Mouse (Mus musculus) limb, embryonic 12.5 days (tissue): ENCODE results near the gene Hpd. TPM values are rescaled to one million over a fixed set of nuclear protein-coding genes. Genes with fewer than 3 reads are reported as not detected.
"Not testable (repeated sequence)": the region's sequence is repeated elsewhere in the genome, so short reads cannot be mapped to it uniquely, and the experiment has no call there.

Experiments used
- ATAC-seq: fragments of 200-750 bp; cut with Nextera tagmentation; 2 replicates; pipeline ENCODE4 v1.8.0; 2017; ENCODE audit warnings: low read depth, moderate TSS enrichment; ENCODE audit not compliant: insufficient number of reproducible peaks, insufficient read depth, low FRiP score, low TSS enrichment
- H3K27ac ChIP-seq: fragments of 300-500 bp; sonication (generic); 2 replicates; pipeline ENCODE4 v1.5.1; 2016; ENCODE audit warnings: mild to moderate bottlenecking, moderate library complexity
- H3K27me3 ChIP-seq: fragments of 300-500 bp; sonication (generic); 2 replicates; pipeline ENCODE4 v1.6.1; 2016; ENCODE audit warnings: mild to moderate bottlenecking, moderate library complexity
- H3K36me3 ChIP-seq: fragments of 300-500 bp; sonication (generic); 2 replicates; pipeline ENCODE4 v1.6.1; 2016; ENCODE audit warnings: mild to moderate bottlenecking, moderate library complexity
- H3K4me1 ChIP-seq: fragments of 300-500 bp; sonication (generic); replicated peaks from 2 replicates; pipeline ENCODE4 v1.6.1; 2016
- H3K4me2 ChIP-seq: fragments of 300-500 bp; sonication (generic); 2 replicates; pipeline ENCODE4 v1.6.1; 2016; ENCODE audit warnings: mild to moderate bottlenecking, moderate library complexity
- H3K4me3 ChIP-seq: fragments of 300-500 bp; sonication (generic); replicated peaks from 2 replicates; pipeline ENCODE4 v1.5.1; 2016; ENCODE audit warnings: mild to moderate bottlenecking
- H3K9ac ChIP-seq: fragments of 300-500 bp; sonication (generic); replicated peaks from 2 replicates; pipeline ENCODE4 v1.6.1; 2016; ENCODE audit warnings: mild to moderate bottlenecking, moderate library complexity
- H3K9me3 ChIP-seq: fragments of 300-500 bp; sonication (generic); 2 replicates; pipeline ENCODE4 v1.6.1; 2016; ENCODE audit warnings: mild to moderate bottlenecking, moderate library complexity
- WGBS: fragments of 180-500 bp; shearing (Covaris S2); methylation state at CpG from one replicate; pipeline ENCODE4 v1.1.7; 2016; 5-methylcytosine and 5-hydroxymethylcytosine counted together
- polyA plus RNA-seq: library from polyadenylated mRNA; unstranded; fragments of >200 nt; fragmentation: Nextera tagmentation; extraction: Ambion mirVana; gene quantifications from 2 replicates; pipeline ENCODE4 v1.2.1, GENCODE M21; 2016

Hpd gene
- not detected in 2 replicates for polyA plus RNA-seq

DNA sequence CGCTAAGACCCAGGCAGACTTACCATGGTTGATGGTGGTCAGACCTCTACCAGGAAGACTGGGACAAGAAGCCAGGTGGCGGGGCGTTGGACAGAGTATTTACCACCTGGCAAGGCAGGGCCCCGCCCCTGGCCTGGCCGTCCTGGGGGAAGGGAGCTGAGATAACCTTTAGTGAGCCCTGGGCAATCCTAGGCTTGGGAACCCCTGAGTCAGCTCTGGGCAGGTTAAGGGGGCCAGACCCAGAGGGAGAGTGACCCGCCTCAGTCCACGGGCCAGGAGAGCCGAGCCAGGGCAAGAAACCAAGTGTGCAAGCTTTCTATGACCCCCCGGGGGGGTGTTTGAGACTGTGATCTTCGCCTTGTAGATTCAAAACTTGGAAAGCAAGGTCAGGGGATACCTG lies at the start of gene Hpd:
Gene Hpd, minus strand, starts transcription at position 77 of the 400 bp plus-strand sequence.
- Histone ChIP-seq H3K4me3 (no peak within 1 kb of the TSS), H3K9me3 (0 out of 2 replicates have a peak, but pooled peaks cover 5% of the 10 kb centered on the region), H3K9ac (no peak within 1 kb of the TSS), H3K36me3 (no peaks in the 10 kb centered on the region), H3K27me3 (peaks cover 8% of the 10 kb centered on the region), H3K27ac (no peak within 1 kb of the TSS), H3K4me1 (no peaks in the 10 kb centered on the region), H3K4me2 (no peak within 1 kb of the TSS)
- WGBS, result 70% methylated on average over 10 of the region's 10 CpGs
- no peak for ATAC-seq

DNA sequence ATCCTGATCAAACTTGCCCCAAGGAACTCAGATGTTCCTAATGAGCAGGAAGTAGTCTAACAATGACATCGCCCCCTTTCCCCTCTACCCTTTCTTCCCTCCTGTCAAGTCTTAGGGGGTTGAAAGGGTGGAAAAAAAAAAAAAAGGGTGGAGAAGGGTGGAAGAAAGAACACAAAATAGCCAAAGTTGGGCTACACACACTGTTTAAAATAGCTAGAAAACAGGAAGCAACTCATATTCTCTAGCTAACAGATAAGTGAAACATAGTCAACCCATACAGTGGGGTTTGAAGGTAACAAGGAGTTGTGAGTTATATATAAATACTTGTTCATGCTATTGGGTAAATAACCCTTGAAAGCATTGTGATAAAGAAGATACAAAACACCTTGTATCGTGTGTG lies 49.7 kb upstream of the Hpd start:
- Histone ChIP-seq H3K27me3 (no peaks in the 10 kb centered on the region), H3K36me3 (peaks cover 48% of the 10 kb centered on the region), H3K9ac (no peak overlapping the region), H3K9me3 (no peaks in the 10 kb centered on the region), H3K4me1 (peaks cover 6% of the 10 kb centered on the region), H3K27ac (no peak overlapping the region), H3K4me2 (no peak overlapping the region), H3K4me3 (no peak overlapping the region)
- 91% methylated on average over 2 of the region's 2 CpGs for WGBS
- no peak for ATAC-seq

DNA sequence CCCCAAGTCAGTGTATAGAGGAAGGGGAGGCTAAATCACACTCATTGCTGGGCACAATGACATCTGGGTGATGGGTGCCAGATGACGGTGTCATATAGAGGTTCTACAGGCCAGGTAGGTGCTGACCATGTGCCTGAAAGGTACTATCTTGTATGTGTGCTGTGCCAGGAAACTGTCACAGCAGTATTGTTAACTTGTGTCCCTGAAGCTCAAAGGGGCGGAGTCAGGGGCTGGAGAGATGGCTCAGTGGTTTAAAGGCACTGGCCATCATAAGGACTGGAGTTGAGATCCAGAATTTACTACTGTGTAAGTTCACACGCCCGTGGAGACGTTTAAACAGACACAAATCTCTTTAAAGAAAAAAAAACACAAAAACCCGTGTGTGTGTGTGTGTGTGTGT lies 46.8 kb upstream of the Hpd start:
- WGBS, result 92% methylated on average over 6 of the region's 6 CpGs

DNA sequence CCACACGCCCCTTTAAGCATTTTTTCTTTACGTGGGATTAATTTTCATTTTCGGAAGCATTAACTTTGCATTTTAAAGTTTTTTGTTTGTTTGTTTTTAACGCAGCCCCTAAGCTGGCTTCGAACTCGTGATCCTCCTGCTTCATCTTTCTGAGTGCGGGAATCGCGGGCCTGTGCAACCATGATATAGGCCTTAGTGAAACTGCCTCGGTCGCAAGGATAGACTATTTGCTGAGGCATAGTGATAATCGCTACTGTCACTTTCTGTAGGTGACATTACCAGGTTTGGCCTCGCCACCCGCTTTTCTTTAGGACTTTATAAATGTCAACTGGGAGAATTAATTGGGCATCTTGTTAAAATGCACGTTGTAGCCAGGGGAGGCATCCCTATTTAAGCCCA lies 46.0 kb upstream of the Hpd start:
- H3K4me3 ChIP-seq, result peak overlapping the region; percentile 79
- H3K36me3 ChIP-seq, result peaks cover 19% of the 10 kb centered on the region; the same call in 1 of the 2 replicates
- no peak overlapping the region for H3K27ac ChIP-seq
- no peaks in the 10 kb centered on the region for H3K9me3 ChIP-seq
- H3K4me1 ChIP-seq, result peaks cover 6% of the 10 kb centered on the region
- no peak for ATAC-seq
- H3K4me2 ChIP-seq, result peak overlapping the region; percentile 71
- WGBS, result 6% methylated on average over 15 of the region's 15 CpGs
- H3K9ac ChIP-seq, result peak overlapping the region; percentile 84
- no peaks in the 10 kb centered on the region for H3K27me3 ChIP-seq

More for the DNA sequence above, 46.8 kb upstream of the Hpd start:
- peaks cover 6% of the 10 kb centered on the region for H3K4me1 ChIP-seq
- ATAC-seq, result no peak
- no peaks in the 10 kb centered on the region for H3K27me3 ChIP-seq
- no peaks in the 10 kb centered on the region for H3K9me3 ChIP-seq
- peak overlapping the region; percentile 79; the same call in 1 of the 2 replicates for H3K4me3 ChIP-seq
- H3K4me2 ChIP-seq, result peak overlapping the region; percentile 71
- peaks cover 24% of the 10 kb centered on the region; the same call in 1 of the 2 replicates for H3K36me3 ChIP-seq
- H3K27ac ChIP-seq, result no peak overlapping the region
- peak overlapping the region; percentile 13; the same call in 1 of the 2 replicates for H3K9ac ChIP-seq

DNA sequence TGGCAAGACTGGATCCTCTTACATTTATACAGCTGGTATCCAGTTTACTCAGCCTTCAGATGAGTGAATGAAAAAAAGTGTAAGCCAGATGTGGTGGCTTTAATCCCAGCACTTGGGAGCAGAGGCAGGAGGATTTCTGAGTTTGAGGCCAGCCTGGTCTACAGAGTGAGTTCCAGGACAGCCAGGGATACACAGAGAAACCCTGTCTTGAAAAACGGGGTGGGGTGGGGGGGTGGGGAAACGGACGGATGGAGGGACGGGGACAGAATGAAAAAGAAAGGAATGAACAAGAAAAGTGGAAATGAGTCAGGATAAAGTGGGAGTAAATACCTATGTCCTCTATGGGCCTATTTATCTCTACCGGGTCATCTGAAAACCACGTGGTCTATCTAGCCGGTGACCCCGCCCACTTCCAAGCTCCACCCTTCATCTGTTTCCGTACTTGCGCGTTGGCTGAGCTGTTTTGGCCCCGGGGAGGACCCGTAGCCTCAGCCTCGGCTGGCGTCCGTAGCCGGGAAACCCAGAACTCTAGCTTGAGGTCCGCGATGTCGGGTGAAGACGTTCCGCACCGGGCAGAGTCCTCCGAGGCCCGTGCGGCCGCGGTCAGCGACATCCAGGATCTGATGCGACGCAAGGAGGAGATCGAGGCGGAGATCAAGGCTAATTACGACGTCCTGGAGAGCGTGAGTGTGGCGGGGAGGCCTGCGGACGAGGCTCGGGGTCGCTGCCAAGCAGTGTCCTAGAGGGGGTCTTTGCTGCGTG lies 45.4 kb upstream of the Hpd start:
- peak overlapping the region; percentile 79 for H3K4me3 ChIP-seq
- H3K4me2 ChIP-seq, result peak overlapping the region; percentile 71
- peak; percentile 73 for ATAC-seq
- H3K36me3 ChIP-seq, result peaks cover 14% of the 10 kb centered on the region; the same call in 1 of the 2 replicates
- no peaks in the 10 kb centered on the region for H3K27me3 ChIP-seq
- peaks cover 6% of the 10 kb centered on the region for H3K4me1 ChIP-seq
- H3K9ac ChIP-seq, result peak overlapping the region; percentile 84
- H3K9me3 ChIP-seq, result no peaks in the 10 kb centered on the region
- 3% methylated on average over 42 of the region's 42 CpGs for WGBS
- H3K27ac ChIP-seq, result no peak overlapping the region

DNA sequence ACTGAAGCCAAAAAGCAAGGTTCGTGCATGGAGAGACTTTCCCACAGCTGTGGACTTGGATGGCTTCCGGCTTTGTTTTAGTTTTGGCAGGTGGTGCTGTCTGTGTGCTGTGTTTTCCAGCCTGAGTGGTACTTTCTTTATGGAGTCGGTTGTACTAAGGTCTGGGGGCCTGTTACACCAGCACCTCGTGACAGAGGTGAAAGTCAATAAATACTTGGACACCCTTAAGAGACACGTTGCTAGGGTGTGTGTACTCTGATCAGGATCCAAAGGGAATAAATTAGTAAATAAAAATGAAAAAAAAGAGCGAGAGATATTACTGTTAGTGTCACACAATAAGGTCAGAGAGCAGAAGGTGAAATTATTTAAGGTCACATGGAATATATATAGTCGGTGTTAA lies 44.3 kb upstream of the Hpd start:
- Histone ChIP-seq H3K4me2 (no peak overlapping the region), H3K27me3 (no peaks in the 10 kb centered on the region), H3K9me3 (no peaks in the 10 kb centered on the region), H3K36me3 (peaks cover 8% of the 10 kb centered on the region; the same call in 1 of the 2 replicates), H3K27ac (no peak overlapping the region), H3K4me3 (no peak overlapping the region), H3K4me1 (peaks cover 6% of the 10 kb centered on the region), H3K9ac (no peak overlapping the region)
- WGBS, result 84% methylated on average over 7 of the region's 7 CpGs
- no peak for ATAC-seq

DNA sequence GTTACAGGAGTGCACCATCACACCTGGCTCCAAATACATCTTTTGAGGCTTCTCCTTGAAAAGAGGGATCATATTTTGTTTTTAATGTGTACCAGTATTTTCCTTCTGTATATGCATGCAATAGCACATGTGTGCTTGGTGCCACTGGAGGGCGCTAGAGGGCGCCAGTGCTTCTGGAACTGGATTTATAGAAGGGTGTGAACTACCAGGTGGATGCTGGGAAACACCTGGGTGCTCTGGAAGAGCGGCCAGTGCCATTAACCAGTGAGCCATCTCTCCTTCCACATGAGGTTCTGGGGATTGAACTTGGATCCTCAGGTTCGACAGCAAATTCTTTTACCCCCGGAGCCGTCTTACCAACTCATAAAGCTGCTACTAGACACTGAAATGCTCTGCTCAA lies 41.3 kb upstream of the Hpd start:
- not testable (repeated sequence) for H3K4me2 ChIP-seq, H3K9ac ChIP-seq
- 66% methylated on average over 5 of the region's 6 CpGs for WGBS

DNA sequence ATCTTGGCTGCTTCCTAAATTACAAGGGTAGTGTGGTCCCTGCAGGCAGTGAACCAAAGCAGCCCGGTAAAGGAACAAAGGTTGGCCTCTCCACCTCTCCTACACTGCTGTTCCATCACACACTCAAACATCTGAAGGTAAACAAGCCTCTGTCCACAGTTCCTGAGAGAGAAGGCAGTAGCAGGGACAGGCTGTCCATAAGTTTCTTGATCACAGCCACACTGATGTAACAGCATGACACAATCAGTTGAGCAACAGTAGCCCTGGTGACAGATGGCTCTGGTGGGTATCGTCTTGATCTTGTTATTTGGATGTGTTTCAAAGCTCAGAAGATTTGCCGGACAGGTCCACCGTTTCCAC lies 40.5 kb upstream of the Hpd start:
- Histone ChIP-seq H3K27ac (no peak overlapping the region), H3K27me3 (no peaks in the 10 kb centered on the region), H3K36me3 (no peaks in the 10 kb centered on the region), H3K4me1 (no peaks in the 10 kb centered on the region), H3K4me2 (no peak overlapping the region), H3K4me3 (no peak overlapping the region), H3K9ac (no peak overlapping the region), H3K9me3 (peaks cover 5% of the 10 kb centered on the region; the same call in 1 of the 2 replicates)
- 82% methylated on average over 4 of the region's 4 CpGs for WGBS
- no peak for ATAC-seq

More for the DNA sequence above, 41.3 kb upstream of the Hpd start:
- H3K4me1 ChIP-seq, H3K36me3 ChIP-seq, H3K4me3 ChIP-seq, H3K27ac ChIP-seq, ATAC-seq, H3K9me3 ChIP-seq, H3K27me3 ChIP-seq: not testable (repeated sequence)

DNA sequence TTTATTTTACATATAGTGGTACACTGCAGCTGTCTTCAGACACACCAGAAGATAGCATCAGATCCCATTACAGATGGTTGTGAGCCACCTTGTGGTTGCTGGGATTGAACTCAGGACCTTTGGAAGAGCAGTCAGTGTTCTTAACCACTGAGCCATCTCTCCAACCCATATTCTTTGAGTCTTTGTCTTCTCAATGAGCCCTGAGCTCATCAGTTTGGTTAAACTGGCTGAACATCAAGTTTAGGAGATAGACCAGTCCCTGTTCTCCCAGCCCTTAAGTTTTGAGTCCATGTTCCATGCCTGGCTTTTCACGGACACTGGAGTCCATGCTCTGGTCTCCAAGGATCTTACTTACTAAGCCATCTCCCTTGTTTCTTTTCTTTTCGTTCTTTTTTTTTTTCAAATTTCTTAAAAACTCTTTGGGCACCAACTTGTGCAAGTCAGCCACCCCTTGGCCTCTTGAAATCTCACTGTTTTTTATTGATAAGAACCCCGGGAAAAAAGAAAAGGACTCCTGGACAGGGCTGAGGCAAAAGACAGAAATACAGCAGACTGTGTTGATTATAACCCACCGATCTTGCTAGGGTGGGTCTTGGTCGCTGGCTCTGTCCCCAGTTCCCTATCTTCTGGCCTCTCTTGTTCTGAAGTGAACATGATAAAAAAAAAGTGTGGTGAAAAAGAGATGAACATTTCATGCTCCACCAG lies 40.0 kb upstream of the Hpd start:
- not testable (repeated sequence) for H3K9me3 ChIP-seq, ATAC-seq, H3K4me3 ChIP-seq, H3K27me3 ChIP-seq, H3K36me3 ChIP-seq, H3K9ac ChIP-seq, H3K4me2 ChIP-seq, H3K27ac ChIP-seq, H3K4me1 ChIP-seq
- WGBS, result 79% methylated on average over 3 of the region's 5 CpGs

DNA sequence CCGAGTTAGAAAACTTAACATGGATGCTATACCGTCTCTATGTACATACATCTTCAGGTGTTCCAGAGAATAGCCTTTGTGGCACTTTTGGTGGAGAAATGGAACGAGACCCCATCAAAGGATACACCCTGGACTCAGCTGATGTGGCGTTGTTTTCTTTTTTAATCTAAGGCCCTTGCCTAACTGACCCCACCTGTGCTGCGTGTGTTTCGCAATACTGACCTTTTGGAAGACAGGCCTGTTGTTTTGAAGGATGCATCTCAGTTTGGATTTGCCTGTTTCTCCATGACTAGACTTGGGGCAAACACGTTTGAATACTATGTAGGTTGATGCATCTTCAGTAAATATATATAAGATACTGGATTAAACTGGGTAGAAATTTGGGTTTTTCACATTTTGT lies 21.1 kb upstream of the Hpd start:
- H3K4me1 ChIP-seq, H3K9me3 ChIP-seq: not testable (repeated sequence)

DNA sequence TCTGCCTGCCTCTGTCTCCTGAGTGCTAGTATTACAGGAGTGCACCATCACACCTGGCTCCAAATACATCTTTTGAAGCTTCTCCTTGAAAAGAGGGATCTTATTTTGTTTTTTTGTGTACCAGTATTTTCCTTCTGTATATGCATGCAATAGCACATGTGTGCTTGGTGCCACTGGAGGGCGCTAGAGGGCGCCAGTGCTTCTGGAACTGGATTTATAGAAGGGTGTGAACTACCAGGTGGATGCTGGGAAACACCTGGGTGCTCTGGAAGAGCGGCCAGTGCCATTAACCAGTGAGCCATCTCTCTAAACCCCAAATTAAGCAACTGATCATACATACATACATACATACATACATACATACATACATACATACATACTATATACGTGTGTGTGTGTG lies 20.2 kb upstream of the Hpd start:
- not testable (repeated sequence) for H3K9me3 ChIP-seq, H3K9ac ChIP-seq, H3K4me3 ChIP-seq, H3K27me3 ChIP-seq, ATAC-seq, H3K27ac ChIP-seq, H3K4me1 ChIP-seq, H3K4me2 ChIP-seq, H3K36me3 ChIP-seq
- 48% methylated on average over 4 of the region's 4 CpGs for WGBS

More for the DNA sequence above, 21.1 kb upstream of the Hpd start:
- WGBS, result 86% methylated on average over 7 of the region's 7 CpGs
- ATAC-seq, H3K27me3 ChIP-seq, H3K9ac ChIP-seq, H3K4me3 ChIP-seq, H3K27ac ChIP-seq, H3K4me2 ChIP-seq, H3K36me3 ChIP-seq: not testable (repeated sequence)
